24 mouse cellular contexts compared by ENCODE assay signal in the genomic region with DNA sequence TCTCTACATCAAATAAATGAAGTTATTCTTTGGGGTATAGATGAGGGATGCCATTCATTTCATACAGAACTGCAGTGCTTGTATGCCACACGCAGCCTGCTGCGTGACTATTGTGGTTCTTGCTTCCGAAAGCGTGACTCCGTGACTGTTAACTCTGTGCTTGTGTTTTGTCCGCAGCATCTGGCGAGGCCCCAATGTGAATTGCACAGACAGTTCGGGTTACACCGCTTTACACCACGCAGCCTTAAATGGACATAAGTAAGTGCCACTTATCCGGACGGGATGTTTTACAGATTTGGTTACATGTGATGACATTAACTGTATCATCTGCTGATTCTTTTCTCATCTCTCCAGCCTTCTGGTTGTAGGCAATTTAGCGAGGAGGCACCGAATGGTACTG.
"Had no signal": no experiment of that assay in that cellular context is flagged by ENCODE, and none has a peak within 500 bp of the region (broad histone marks: within the 10 kb centered on the region; RNA-seq: fewer than 3 reads in every experiment).

No protein-coding gene starts in this region.

- DNase-seq: kidney, adult 8-10 months; kidney, postnatal 10 days; kidney, postnatal 36 days; liver; lung, adult 18-20 months; lung, postnatal 10 days; lung, postnatal 36 days; right cerebral cortex, postnatal 14 days; right cerebral cortex, postnatal 4 days; thymus, adult 2 months; thymus, postnatal 14 days; thymus, postnatal 4 days had no signal

- H3K9me3 ChIP-seq: kidney, embryonic 15.5 days; limb, embryonic 10.5 days; limb, embryonic 13.5 days; liver, embryonic 12.5 days; liver, embryonic 15.5 days; lung, embryonic 15.5 days; megakaryocyte, embryonic 14.5 days; midbrain, embryonic 15.5 days; neural tube, embryonic 13.5 days had no signal

- H3K27ac ChIP-seq: kidney, embryonic 15.5 days; limb, embryonic 10.5 days; limb, embryonic 13.5 days; liver, embryonic 12.5 days; liver, embryonic 15.5 days; lung, embryonic 15.5 days; midbrain, embryonic 15.5 days; neural tube, embryonic 13.5 days; stomach, postnatal 0 days had no signal

- H3K36me3 ChIP-seq: kidney, embryonic 15.5 days; limb, embryonic 10.5 days; limb, embryonic 13.5 days; liver, embryonic 12.5 days; liver, embryonic 15.5 days; lung, embryonic 15.5 days; midbrain, embryonic 15.5 days; neural tube, embryonic 13.5 days had no signal

- ATAC-seq: liver, embryonic 12.5 days had no signal

- H3K4me3 ChIP-seq: kidney, embryonic 15.5 days; limb, embryonic 10.5 days; limb, embryonic 13.5 days; liver, embryonic 12.5 days; liver, embryonic 15.5 days; lung, embryonic 15.5 days; megakaryocyte, embryonic 14.5 days; midbrain, embryonic 15.5 days; myocyte; neural tube, embryonic 13.5 days had no signal

- H3K4me1 ChIP-seq: kidney, embryonic 15.5 days; limb, embryonic 10.5 days; limb, embryonic 13.5 days; liver, embryonic 12.5 days; liver, embryonic 15.5 days; lung, embryonic 15.5 days; megakaryocyte, embryonic 14.5 days; midbrain, embryonic 15.5 days; neural tube, embryonic 13.5 days had no signal

- H3K4me2 ChIP-seq: kidney, embryonic 15.5 days; limb, embryonic 13.5 days; liver, embryonic 12.5 days; liver, embryonic 15.5 days; lung, embryonic 15.5 days; midbrain, embryonic 11.5 days; midbrain, embryonic 15.5 days; neural tube, embryonic 13.5 days had no signal

- H3K27me3 ChIP-seq: kidney, embryonic 15.5 days; limb, embryonic 13.5 days; liver, embryonic 12.5 days; liver, embryonic 15.5 days; lung, embryonic 15.5 days; megakaryocyte, embryonic 14.5 days; midbrain, embryonic 15.5 days; neural tube, embryonic 13.5 days had no signal

- H3K9ac ChIP-seq: kidney, embryonic 15.5 days; limb, embryonic 13.5 days; liver, embryonic 12.5 days; liver, embryonic 15.5 days; lung, embryonic 15.5 days; midbrain, embryonic 15.5 days; neural tube, embryonic 13.5 days had no signal
